Mouse (Mus musculus) small intestine, adult 2 months (tissue): ENCODE results near the gene Armc8.

Experiments
- CTCF ChIP-seq: fragments of 200-500 bp; IDR thresholded peaks from 2 replicates; pipeline ENCODE4 v1.5.1; 2012; ENCODE audit warnings: low read depth, mild to moderate bottlenecking, control low read depth, inconsistent platforms, low read length, moderate library complexity, mixed read lengths; ENCODE audit not compliant: insufficient replicate concordance, insufficient read length; ENCODE audit errors: extremely low read depth
- POLR2A ChIP-seq: fragments of 200-500 bp; IDR thresholded peaks from 2 replicates; pipeline ENCODE4 v1.6.1; 2012; ENCODE audit warnings: low read depth, mild to moderate bottlenecking, control low read depth, inconsistent platforms, low read length, moderate library complexity

GRCm38 (mm10) chr9:99431963-99432362 lies 136.7 kb downstream of the Armc8 start:
- TF ChIP-seq CTCF = no peak
- no peak for TF ChIP-seq POLR2A
